Comparison of ENCODE assay signal across 9 mouse cellular contexts in genomic region chr10:63377468-63377867, GRCm38 (mm10). TPM values are rescaled to one million over a fixed set of nuclear protein-coding genes. Genes with fewer than 3 reads are reported as not detected.
DNase-seq lines count a peak whose midpoint lies in the region; ATAC-seq and TF ChIP-seq lines count a peak whose summit lies in the region.
"Had no signal": no experiment of that assay in that cellular context is flagged by ENCODE, and none has a peak within 500 bp of the region (broad histone marks: within the 10 kb centered on the region; RNA-seq: fewer than 3 reads in every experiment).

No protein-coding gene starts in this region.

- TF ChIP-seq POLR2A in thymus, adult 2 months (IDR thresholded peaks at IDR 0.05; ENCODE audit: control insufficient read depth, extremely low read depth, insufficient read depth, low read length, poor library complexity): no peak

- WGBS in forebrain, postnatal 0 days: 19% methylated on average over 9 of the region's 9 CpGs
- WGBS in kidney, postnatal 0 days: 18% methylated on average over 9 of the region's 9 CpGs
- 18% methylated on average over 9 of the region's 9 CpGs for WGBS in liver, postnatal 0 days (ENCODE audit: insufficient replicate concordance)
- WGBS in neural tube, embryonic 15.5 days: 18% methylated on average over 9 of the region's 9 CpGs
- WGBS in thymus, adult 2 months: 18% methylated on average over 9 of the region's 9 CpGs

- TF ChIP-seq EP300 in liver, postnatal 0 days (IDR thresholded peaks at IDR 0.05; ENCODE audit: low read depth): no peak

- H3K4me2 ChIP-seq in forebrain, postnatal 0 days (ENCODE audit: low read depth): no peak overlapping the region
- H3K4me2 ChIP-seq in kidney, postnatal 0 days (ENCODE audit: low read length): no peak overlapping the region
- no peak overlapping the region for H3K4me2 ChIP-seq in liver, postnatal 0 days (ENCODE audit: low read depth, low read length)
- H3K4me2 ChIP-seq in neural tube, embryonic 15.5 days: peak overlapping the region; percentile 23; the same call in 1 of the 2 replicates

- H3K27ac ChIP-seq in forebrain, postnatal 0 days (ENCODE audit: low read depth, low read length): no peak overlapping the region
- H3K27ac ChIP-seq in kidney, postnatal 0 days: no peak overlapping the region
- no peak overlapping the region for H3K27ac ChIP-seq in liver, postnatal 0 days (ENCODE audit: low read depth)
- H3K27ac ChIP-seq in neural tube, embryonic 15.5 days (replicated peaks): no peak overlapping the region
- H3K27ac ChIP-seq in thymus, adult 2 months (ENCODE audit: control insufficient read depth, insufficient read depth, low read length): no peak overlapping the region

- ATAC-seq in forebrain, postnatal 0 days: peak; percentile 12; the same call in 1 of the 2 replicates
- peak; percentile 4; the same call in 1 of the 2 replicates for ATAC-seq in kidney, postnatal 0 days (replicated peaks; ENCODE audit: low FRiP score, low read depth)
- ATAC-seq in liver, postnatal 0 days: peak; percentile 40
- ATAC-seq in neural tube, embryonic 15.5 days (ENCODE audit: low FRiP score): no peak

- DNase-seq in 3134 (ENCODE audit: extremely low read depth, insufficient read length, low spot score) (peak; percentile 11), ES-CJ7 (ENCODE audit: low read depth, low spot score) (peak; percentile 76)
- peak; percentile 75 for DNase-seq in c-Kit-positive CD71-positive TER-119-positive erythroid progenitor cells, embryonic 14.5 days (ENCODE audit: low spot score)
- peak; percentile 88 for DNase-seq in forebrain, postnatal 0 days
- DNase-seq in kidney, postnatal 0 days (ENCODE audit: low spot score): peak; percentile 87
- DNase-seq in liver, postnatal 0 days: peak; percentile 58
- DNase-seq in thymus, adult 2 months: peak; percentile 49

- 0 out of 2 replicates have a peak, but pooled peaks cover 6% of the 10 kb centered on the region for H3K4me1 ChIP-seq in forebrain, postnatal 0 days (ENCODE audit: insufficient read depth)
- no peaks in the 10 kb centered on the region for H3K4me1 ChIP-seq in kidney, postnatal 0 days (replicated peaks; ENCODE audit: insufficient read depth, low read length)
- peaks cover 9% of the 10 kb centered on the region for H3K4me1 ChIP-seq in liver, postnatal 0 days (ENCODE audit: insufficient read depth)
- H3K4me1 ChIP-seq in neural tube, embryonic 15.5 days: peaks cover 9% of the 10 kb centered on the region
- H3K4me1 ChIP-seq in thymus, adult 2 months (replicated peaks; ENCODE audit: control insufficient read depth, insufficient read depth, low read length): peaks cover 6% of the 10 kb centered on the region

- no peaks in the 10 kb centered on the region for H3K9me3 ChIP-seq in forebrain, postnatal 0 days (ENCODE audit: low read length)
- H3K9me3 ChIP-seq in kidney, postnatal 0 days (replicated peaks; ENCODE audit: low read length): no peaks in the 10 kb centered on the region
- no peaks in the 10 kb centered on the region for H3K9me3 ChIP-seq in liver, postnatal 0 days (ENCODE audit: low read length)
- no peaks in the 10 kb centered on the region for H3K9me3 ChIP-seq in neural tube, embryonic 15.5 days (replicated peaks)

- no peaks in the 10 kb centered on the region for H3K27me3 ChIP-seq in forebrain, postnatal 0 days (ENCODE audit: insufficient read depth, low read length)
- no peaks in the 10 kb centered on the region for H3K27me3 ChIP-seq in kidney, postnatal 0 days (ENCODE audit: insufficient read depth, low read length)
- no peaks in the 10 kb centered on the region for H3K27me3 ChIP-seq in liver, postnatal 0 days (ENCODE audit: insufficient read depth, low read length)
- peaks cover 6% of the 10 kb centered on the region; the same call in 1 of the 2 replicates for H3K27me3 ChIP-seq in neural tube, embryonic 15.5 days (replicated peaks)
- no peaks in the 10 kb centered on the region for H3K27me3 ChIP-seq in thymus, adult 2 months (ENCODE audit: control insufficient read depth, insufficient read depth, low read length)

- no peaks in the 10 kb centered on the region for H3K36me3 ChIP-seq in forebrain, postnatal 0 days (ENCODE audit: insufficient read depth)
- H3K36me3 ChIP-seq in kidney, postnatal 0 days (ENCODE audit: insufficient read depth, low read length): no peaks in the 10 kb centered on the region
- no peaks in the 10 kb centered on the region for H3K36me3 ChIP-seq in liver, postnatal 0 days (replicated peaks; ENCODE audit: insufficient read depth, low read length)
- H3K36me3 ChIP-seq in neural tube, embryonic 15.5 days: no peaks in the 10 kb centered on the region
- H3K36me3 ChIP-seq in thymus, adult 2 months (ENCODE audit: control insufficient read depth, insufficient read depth, low read length): no peaks in the 10 kb centered on the region

- no peak overlapping the region for H3K4me3 ChIP-seq in forebrain, postnatal 0 days (ENCODE audit: low read depth, low read length)
- no peak overlapping the region for H3K4me3 ChIP-seq in kidney, postnatal 0 days (replicated peaks; ENCODE audit: low read depth, low read length)
- H3K4me3 ChIP-seq in liver, postnatal 0 days (ENCODE audit: low read depth, low read length): no peak overlapping the region
- H3K4me3 ChIP-seq in neural tube, embryonic 15.5 days (replicated peaks): no peak overlapping the region
- H3K4me3 ChIP-seq in thymus, adult 2 months (ENCODE audit: control insufficient read depth, insufficient read depth, low read length): no peak overlapping the region

- H3K9ac ChIP-seq in forebrain, postnatal 0 days: no peak overlapping the region
- no peak overlapping the region for H3K9ac ChIP-seq in kidney, postnatal 0 days (ENCODE audit: low read depth, low read length)
- no peak overlapping the region for H3K9ac ChIP-seq in liver, postnatal 0 days (replicated peaks)
- no peak overlapping the region for H3K9ac ChIP-seq in neural tube, embryonic 15.5 days (replicated peaks)

- peak; percentile 90 for TF ChIP-seq CTCF in forebrain, postnatal 0 days (IDR thresholded peaks at IDR 0.05; ENCODE audit: low read depth)
- peak; percentile 80 for TF ChIP-seq CTCF in kidney, postnatal 0 days (IDR thresholded peaks at IDR 0.05; ENCODE audit: low read depth)
- peak; percentile 91 for TF ChIP-seq CTCF in liver, postnatal 0 days (IDR thresholded peaks at IDR 0.05; ENCODE audit: low read depth)
- TF ChIP-seq CTCF in thymus, adult 2 months (IDR thresholded peaks at IDR 0.05; ENCODE audit: borderline replicate concordance, control insufficient read depth, extremely low read depth, insufficient read depth, low read length, poor library complexity): no peak

RNA-seq across cellular contexts. Expression of gene Sirt1, which starts 4.0 kb away (rescaled TPM):
- 24.0 and 28.3 TPM in 2 replicates for total RNA-seq in forebrain, postnatal 0 days (2014; rRNA removed)
- polyA plus RNA-seq in forebrain, postnatal 0 days (2015; fragmentation: Nextera tagmentation; extraction: Ambion mirVana): 2.7 and 3.3 TPM in 2 replicates
- polyA plus RNA-seq in kidney, postnatal 0 days (2015; fragmentation: Nextera tagmentation; extraction: Ambion mirVana): 5.8 and 6.7 TPM in 2 replicates
- polyA plus RNA-seq in liver, postnatal 0 days (2015; fragmentation: Nextera tagmentation; extraction: Ambion mirVana): 2.8 and 3.1 TPM in 2 replicates
- polyA plus RNA-seq in neural tube, embryonic 15.5 days (2015; fragmentation: Nextera tagmentation; extraction: Ambion mirVana): 4.4 and 4.7 TPM in 2 replicates
- polyA plus RNA-seq in thymus, adult 2 months (2012; rRNA removed): 10.0 and 11.5 TPM in 2 replicates

RNA-seq across cellular contexts. Expression of gene Dnajc12, which starts 4.8 kb away (rescaled TPM):
- total RNA-seq in forebrain, postnatal 0 days (2014; rRNA removed): 5.6 and 8.4 TPM in 2 replicates
- polyA plus RNA-seq in forebrain, postnatal 0 days (2015; fragmentation: Nextera tagmentation; extraction: Ambion mirVana): 8.0 and 11.0 TPM in 2 replicates
- 18.4 and 19.9 TPM in 2 replicates for polyA plus RNA-seq in kidney, postnatal 0 days (2015; fragmentation: Nextera tagmentation; extraction: Ambion mirVana)
- polyA plus RNA-seq in liver, postnatal 0 days (2015; fragmentation: Nextera tagmentation; extraction: Ambion mirVana): 14.8 and 15.4 TPM in 2 replicates
- 25.4 and 27.5 TPM in 2 replicates for polyA plus RNA-seq in neural tube, embryonic 15.5 days (2015; fragmentation: Nextera tagmentation; extraction: Ambion mirVana)
- 0.94 and 1.8 TPM in 2 replicates for polyA plus RNA-seq in thymus, adult 2 months (2012; rRNA removed)

RNA-seq across cellular contexts. Expression of gene Gm7075, which starts 44.1 kb away (rescaled TPM):
- not detected in 2 replicates for total RNA-seq in forebrain, postnatal 0 days (2014; rRNA removed)
- polyA plus RNA-seq in forebrain, postnatal 0 days (2015; fragmentation: Nextera tagmentation; extraction: Ambion mirVana): not detected in 2 replicates
- not detected in 2 replicates for polyA plus RNA-seq in kidney, postnatal 0 days (2015; fragmentation: Nextera tagmentation; extraction: Ambion mirVana)
- polyA plus RNA-seq in liver, postnatal 0 days (2015; fragmentation: Nextera tagmentation; extraction: Ambion mirVana): not detected in 2 replicates
- polyA plus RNA-seq in neural tube, embryonic 15.5 days (2015; fragmentation: Nextera tagmentation; extraction: Ambion mirVana): not detected in 2 replicates
- polyA plus RNA-seq in thymus, adult 2 months (2012; rRNA removed): not detected in 2 replicates
- total RNA-seq: gastrocnemius, postnatal 36 days had no signal

RNA-seq across cellular contexts. Expression of gene Ctnna3, which starts 52.4 kb away (rescaled TPM):
- 0.52 and 0.62 TPM in 2 replicates for total RNA-seq in forebrain, postnatal 0 days (2014; rRNA removed)
- polyA plus RNA-seq in forebrain, postnatal 0 days (2015; fragmentation: Nextera tagmentation; extraction: Ambion mirVana): 0.33 and 0.51 TPM in 2 replicates
- polyA plus RNA-seq in kidney, postnatal 0 days (2015; fragmentation: Nextera tagmentation; extraction: Ambion mirVana): 0.32 and 0.46 TPM in 2 replicates
- polyA plus RNA-seq in liver, postnatal 0 days (2015; fragmentation: Nextera tagmentation; extraction: Ambion mirVana): 0.05 TPM in 1 of 2 replicates, not detected in the other
- polyA plus RNA-seq in neural tube, embryonic 15.5 days (2015; fragmentation: Nextera tagmentation; extraction: Ambion mirVana): 7.9 and 9.5 TPM in 2 replicates
- polyA plus RNA-seq in thymus, adult 2 months (2012; rRNA removed): 0.18 and 0.46 TPM in 2 replicates

Comparison
In these comparisons a context has a peak if more than half of its experiments do, and no peak if none do; other contexts are left out.
1. DNase-seq: peak in every context shown above with its lines; median percentile 88 in forebrain, postnatal 0 days; 87 in kidney, postnatal 0 days; 76 in ES-CJ7; 75 in c-Kit-positive CD71-positive TER-119-positive erythroid progenitor cells, embryonic 14.5 days; 58 in liver, postnatal 0 days; 49 in thymus, adult 2 months; 11 in 3134.